Mouse (Mus musculus) midbrain, embryonic 13.5 days (tissue): ENCODE data around the gene Scarf2. TPM values are rescaled to one million over a fixed set of nuclear protein-coding genes. Genes with fewer than 3 reads are reported as not detected.
A peak's percentile ranks its signal among the peaks of the same experiment; 100 is the strongest.

Source experiments
- ATAC-seq: fragments of 200-750 bp; cut with Nextera tagmentation; 2 replicates; pipeline ENCODE4 v1.8.0; 2017; ENCODE audit warnings: mild to moderate bottlenecking, moderate TSS enrichment, moderate library complexity
- H3K27ac ChIP-seq: fragments of 300-500 bp; sonication (generic); 2 replicates; pipeline ENCODE4 v1.5.1; 2015; ENCODE audit warnings: inconsistent platforms, mild to moderate bottlenecking, moderate library complexity
- H3K27me3 ChIP-seq: fragments of 300-500 bp; sonication (generic); 2 replicates; pipeline ENCODE4 v1.6.1; 2015; ENCODE audit warnings: mild to moderate bottlenecking, inconsistent platforms
- H3K36me3 ChIP-seq: fragments of 300-500 bp; sonication (generic); 2 replicates; pipeline ENCODE4 v1.6.1; 2015; ENCODE audit warnings: mild to moderate bottlenecking, inconsistent platforms
- H3K4me1 ChIP-seq: fragments of 300-500 bp; sonication (generic); replicated peaks from 2 replicates; pipeline ENCODE4 v1.6.1; 2015; ENCODE audit warnings: inconsistent platforms
- H3K4me2 ChIP-seq: fragments of 300-500 bp; sonication (generic); replicated peaks from 2 replicates; pipeline ENCODE4 v1.6.1; 2015; ENCODE audit warnings: moderate library complexity, mild to moderate bottlenecking, inconsistent platforms
- H3K4me3 ChIP-seq: fragments of 300-500 bp; sonication (generic); replicated peaks from 2 replicates; pipeline ENCODE4 v1.5.1; 2015; ENCODE audit warnings: mild to moderate bottlenecking, inconsistent platforms
- H3K9ac ChIP-seq: fragments of 300-500 bp; sonication (generic); replicated peaks from 2 replicates; pipeline ENCODE4 v1.6.1; 2015; ENCODE audit warnings: mild to moderate bottlenecking, inconsistent platforms
- H3K9me3 ChIP-seq: fragments of 300-500 bp; sonication (generic); 2 replicates; pipeline ENCODE4 v1.6.1; 2016; ENCODE audit warnings: mild to moderate bottlenecking, inconsistent platforms
- WGBS: fragments of 180-500 bp; shearing (Covaris S2); methylation state at CpG from one replicate; pipeline ENCODE4 v1.1.7; 2015; 5-methylcytosine and 5-hydroxymethylcytosine counted together
- polyA plus RNA-seq: library from polyadenylated mRNA; unstranded; fragments of >200 nt; fragmentation: Nextera tagmentation; extraction: Ambion mirVana; gene quantifications from 2 replicates; pipeline ENCODE4 v1.2.1, GENCODE M21; 2015

Gene Scarf2
- polyA plus RNA-seq, result 0.85 and 1.6 TPM in 2 replicates

GRCm38 (mm10) chr16:17796971-17797811 lies at the start of gene Scarf2:
TSS of gene Scarf2 (plus strand) at chr16:17797282.
- peak within 1 kb of the TSS; percentile 46 for H3K4me3 ChIP-seq
- H3K9me3 ChIP-seq, result no peaks in the 10 kb centered on the region
- 1% methylated on average over 65 of the region's 81 CpGs for WGBS
- H3K27ac ChIP-seq, result no peak within 1 kb of the TSS
- peaks cover 24% of the 10 kb centered on the region for H3K4me1 ChIP-seq
- peak within 1 kb of the TSS; percentile 77 for H3K4me2 ChIP-seq
- H3K36me3 ChIP-seq, result peaks cover 15% of the 10 kb centered on the region
- H3K27me3 ChIP-seq, result peaks cover 80% of the 10 kb centered on the region
- H3K9ac ChIP-seq, result peak within 1 kb of the TSS; percentile 59
- peak; percentile 37 for ATAC-seq

- Histone ChIP-seq H3K9ac (no peak overlapping the region), H3K4me3 (no peak overlapping the region), H3K27ac (no peak overlapping the region), H3K4me2 (no peak overlapping the region), H3K27me3 (peaks cover 6% of the 10 kb centered on the region), H3K36me3 (no peaks in the 10 kb centered on the region), H3K4me1 (no peaks in the 10 kb centered on the region), H3K9me3 (no peaks in the 10 kb centered on the region)
- 45% methylated on average over 3 of the region's 3 CpGs for WGBS
- no peak for ATAC-seq
These were observed 44.1 kb upstream of the Scarf2 start for GRCm38 (mm10) chr16:17753001-17753400.

DNA sequence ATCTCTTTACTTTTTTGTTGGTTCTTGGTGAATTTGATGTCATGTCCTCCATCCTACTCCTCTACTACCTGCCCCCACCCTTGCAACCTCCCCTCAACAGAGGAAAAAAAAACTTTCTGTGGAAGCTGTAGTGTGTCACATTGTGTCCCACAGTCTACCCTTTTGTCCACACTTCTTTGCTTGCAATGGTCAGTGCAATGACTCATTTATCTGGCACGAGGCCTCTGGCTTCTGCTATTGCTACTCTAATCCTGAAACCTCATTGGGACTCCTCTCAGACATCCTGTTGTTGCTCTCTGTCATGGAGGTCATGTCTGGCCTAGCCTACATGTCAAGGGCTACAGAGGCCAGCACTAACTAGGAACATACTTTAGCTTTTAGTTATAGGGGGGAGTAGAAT lies 43.4 kb upstream of the Scarf2 start:
- H3K4me3 ChIP-seq, result no peak overlapping the region
- peaks cover 6% of the 10 kb centered on the region for H3K27me3 ChIP-seq
- no peak overlapping the region for H3K27ac ChIP-seq
- H3K4me1 ChIP-seq, result peaks cover 2% of the 10 kb centered on the region; the same call in 1 of the 2 replicates
- no peak overlapping the region for H3K9ac ChIP-seq
- no peaks in the 10 kb centered on the region for H3K9me3 ChIP-seq
- WGBS, result 72% methylated on average over 1 of the region's 1 CpGs
- H3K4me2 ChIP-seq, result no peak overlapping the region
- ATAC-seq, result no peak
- H3K36me3 ChIP-seq, result no peaks in the 10 kb centered on the region

- H3K27ac ChIP-seq, result no peak overlapping the region
- peaks cover 37% of the 10 kb centered on the region for H3K4me1 ChIP-seq
- WGBS, result 100% methylated on average over 1 of the region's 1 CpGs
- ATAC-seq, result no peak
- H3K27me3 ChIP-seq, result peaks cover 6% of the 10 kb centered on the region; the same call in 1 of the 2 replicates
- no peak overlapping the region for H3K9ac ChIP-seq
- no peak overlapping the region for H3K4me2 ChIP-seq
- no peaks in the 10 kb centered on the region for H3K9me3 ChIP-seq
- H3K36me3 ChIP-seq, result peaks cover 3% of the 10 kb centered on the region; the same call in 1 of the 2 replicates
- H3K4me3 ChIP-seq, result no peak overlapping the region
These were observed 39.3 kb upstream of the Scarf2 start for GRCm38 (mm10) chr16:17757756-17758155.

DNA sequence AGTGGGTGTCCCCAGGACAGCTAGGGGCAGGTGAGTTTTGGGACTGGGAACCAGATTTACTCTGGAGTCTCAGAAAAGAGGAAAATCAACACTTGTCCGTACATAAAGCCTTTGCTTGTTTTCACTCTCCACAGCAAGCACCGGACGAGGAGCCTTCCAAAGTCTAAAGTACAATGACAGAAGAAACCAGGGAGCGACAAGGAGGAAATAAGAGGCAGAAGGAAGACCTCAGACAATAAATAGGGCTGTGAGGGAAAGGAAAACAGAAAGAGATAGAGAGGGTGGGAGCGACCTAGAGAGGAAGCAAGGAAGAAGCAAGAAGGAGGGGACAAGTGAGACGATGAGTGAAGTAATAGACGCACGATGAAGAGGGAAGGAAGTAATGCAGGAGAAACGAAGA lies 38.2 kb upstream of the Scarf2 start:
- 65% methylated on average over 9 of the region's 9 CpGs for WGBS
- Histone ChIP-seq H3K4me1 (peaks cover 41% of the 10 kb centered on the region), H3K27ac (peak overlapping the region; percentile 54), H3K9me3 (no peaks in the 10 kb centered on the region), H3K27me3 (peaks cover 6% of the 10 kb centered on the region; the same call in 1 of the 2 replicates), H3K4me2 (peak overlapping the region; percentile 89), H3K9ac (peak overlapping the region; percentile 89), H3K36me3 (peaks cover 3% of the 10 kb centered on the region; the same call in 1 of the 2 replicates), H3K4me3 (peak overlapping the region; percentile 71)
- peak; percentile 48; the same call in 1 of the 2 replicates for ATAC-seq

- H3K4me2 ChIP-seq, result peak within 1 kb of the TSS; percentile 89
- peak within 1 kb of the TSS; percentile 71 for H3K4me3 ChIP-seq
- WGBS, result 1% methylated on average over 28 of the region's 28 CpGs
- H3K27me3 ChIP-seq, result peaks cover 6% of the 10 kb centered on the region; the same call in 1 of the 2 replicates
- H3K9me3 ChIP-seq, result no peaks in the 10 kb centered on the region
- peaks cover 8% of the 10 kb centered on the region for H3K36me3 ChIP-seq
- H3K4me1 ChIP-seq, result peaks cover 41% of the 10 kb centered on the region
- H3K27ac ChIP-seq, result peak within 1 kb of the TSS; percentile 81
- H3K9ac ChIP-seq, result peak within 1 kb of the TSS; percentile 89
- ATAC-seq, result peak; percentile 95
These were observed 37.7 kb upstream of the Scarf2 start, which contains the start of gene Klhl22 for GRCm38 (mm10) chr16:17759344-17759773. TSS of gene Klhl22 (plus strand) at chr16:17759618.

- peak overlapping the region; percentile 71 for H3K4me3 ChIP-seq
- 2% methylated on average over 52 of the region's 54 CpGs for WGBS
- peak overlapping the region; percentile 81 for H3K27ac ChIP-seq
- H3K9ac ChIP-seq, result peak overlapping the region; percentile 89
- H3K36me3 ChIP-seq, result peaks cover 11% of the 10 kb centered on the region
- H3K4me2 ChIP-seq, result peak overlapping the region; percentile 89
- peaks cover 41% of the 10 kb centered on the region for H3K4me1 ChIP-seq
- no peaks in the 10 kb centered on the region for H3K9me3 ChIP-seq
- peak; percentile 59 for ATAC-seq
- H3K27me3 ChIP-seq, result peaks cover 6% of the 10 kb centered on the region; the same call in 1 of the 2 replicates
These were observed 37.2 kb upstream of the Scarf2 start for GRCm38 (mm10) chr16:17759813-17760321.

DNA sequence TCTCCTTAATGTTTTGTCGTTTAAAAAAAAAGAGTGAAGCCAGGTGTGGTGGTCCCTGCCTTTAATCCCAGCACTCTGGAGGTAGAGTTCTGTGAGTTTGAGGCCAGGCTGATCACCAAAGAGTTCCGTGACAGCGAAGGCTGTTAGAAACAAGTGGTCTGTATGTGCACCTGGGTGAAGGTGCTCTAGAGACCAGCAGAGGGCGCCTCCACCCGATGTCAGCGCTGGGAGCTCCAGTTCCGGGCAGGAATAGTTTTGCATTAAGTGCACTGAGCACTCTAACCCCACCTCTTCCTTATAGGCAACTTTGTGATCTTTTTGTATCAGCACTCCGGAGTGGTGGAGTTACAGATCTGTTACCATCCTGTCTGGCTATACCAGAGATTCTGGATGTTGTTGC lies 36.4 kb upstream of the Scarf2 start:
- H3K4me3 ChIP-seq, result peak overlapping the region; percentile 71
- H3K4me2 ChIP-seq, result peak overlapping the region; percentile 89
- no peak overlapping the region for H3K27ac ChIP-seq
- H3K27me3 ChIP-seq, result peaks cover 6% of the 10 kb centered on the region; the same call in 1 of the 2 replicates
- 37% methylated on average over 8 of the region's 8 CpGs for WGBS
- peak overlapping the region; percentile 89 for H3K9ac ChIP-seq
- no peak; the same call in 1 of the 2 replicates for ATAC-seq
- peaks cover 41% of the 10 kb centered on the region for H3K4me1 ChIP-seq
- H3K9me3 ChIP-seq, result no peaks in the 10 kb centered on the region
- H3K36me3 ChIP-seq, result peaks cover 13% of the 10 kb centered on the region

- 72% methylated on average over 1 of the region's 1 CpGs for WGBS
- H3K4me2 ChIP-seq, result peak overlapping the region; percentile 89; the same call in 1 of the 2 replicates
- ATAC-seq, result no peak
- H3K27me3 ChIP-seq, result peaks cover 6% of the 10 kb centered on the region; the same call in 1 of the 2 replicates
- no peak overlapping the region for H3K27ac ChIP-seq
- H3K9me3 ChIP-seq, result no peaks in the 10 kb centered on the region
- 0 out of 2 replicates have a peak overlapping the region, but pooled peaks have one; percentile 71 for H3K4me3 ChIP-seq
- H3K9ac ChIP-seq, result no peak overlapping the region
- peaks cover 41% of the 10 kb centered on the region for H3K4me1 ChIP-seq
- H3K36me3 ChIP-seq, result peaks cover 18% of the 10 kb centered on the region
These were observed 36.0 kb upstream of the Scarf2 start for GRCm38 (mm10) chr16:17761074-17761473.

DNA sequence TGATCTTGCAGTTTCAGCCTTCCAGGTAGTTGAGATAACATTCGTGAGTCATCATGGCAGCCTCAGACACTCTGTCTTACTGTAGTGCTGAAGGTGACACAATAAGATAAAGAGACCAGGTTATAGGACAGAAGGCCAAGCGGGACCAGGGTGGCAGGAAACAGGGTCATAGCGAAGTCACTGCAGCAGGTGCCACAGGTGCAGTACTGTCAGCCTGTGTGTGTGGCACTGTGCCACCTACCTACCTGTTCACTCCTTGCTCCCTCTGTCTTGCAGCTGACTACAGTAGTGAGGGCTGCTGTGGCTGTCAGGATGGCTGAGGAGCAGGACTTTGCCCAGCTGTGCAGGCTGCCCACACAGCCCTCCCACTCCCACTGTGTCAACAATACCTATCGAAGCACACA lies 33.0 kb upstream of the Scarf2 start:
- ATAC-seq, result no peak
- Histone ChIP-seq H3K4me3 (no peak overlapping the region), H3K4me1 (peaks cover 35% of the 10 kb centered on the region), H3K27me3 (no peaks in the 10 kb centered on the region), H3K9ac (no peak overlapping the region), H3K4me2 (no peak overlapping the region), H3K9me3 (no peaks in the 10 kb centered on the region), H3K27ac (no peak overlapping the region), H3K36me3 (peaks cover 41% of the 10 kb centered on the region)
- WGBS, result 91% methylated on average over 4 of the region's 4 CpGs

GRCm38 (mm10) chr16:17768834-17769233 lies 28.2 kb upstream of the Scarf2 start:
- 90% methylated on average over 7 of the region's 7 CpGs for WGBS
- Histone ChIP-seq H3K36me3 (peaks cover 64% of the 10 kb centered on the region), H3K4me2 (no peak overlapping the region)

More at GRCm38 (mm10) chr16:17768834-17769233, 28.2 kb upstream of the Scarf2 start:
- Histone ChIP-seq H3K9me3 (no peaks in the 10 kb centered on the region), H3K27me3 (no peaks in the 10 kb centered on the region), H3K9ac (no peak overlapping the region), H3K27ac (no peak overlapping the region), H3K4me3 (no peak overlapping the region), H3K4me1 (no peaks in the 10 kb centered on the region)
- no peak for ATAC-seq
